Mouse (Mus musculus): ENCODE data around the gene Trim71. TPM values are rescaled to one million over a fixed set of nuclear protein-coding genes. Genes with fewer than 3 reads are reported as not detected.
"Not testable (repeated sequence)": the region's sequence is repeated elsewhere in the genome, so short reads cannot be mapped to it uniquely, and the experiment has no call there.

The Trim71 gene
- total RNA-seq, 2 experiments from 2014 or later = 0.05 to 0.07 TPM

- DNase-seq (ENCODE audit: low spot score in 2 of 2) = no peak
Measured at GRCm38 (mm10) chr9:114527085-114527484, 37.1 kb downstream of the Trim71 start.

GRCm38 (mm10) chr9:114526581-114526980, 37.6 kb downstream of the Trim71 start:
- no peak for DNase-seq (ENCODE audit: low spot score in 2 of 2)

- no peak for DNase-seq (ENCODE audit: low spot score in 2 of 2)
Measured at GRCm38 (mm10) chr9:114525891-114526290, 38.3 kb downstream of the Trim71 start.

GRCm38 (mm10) chr9:114525073-114525633, 39.0 kb downstream of the Trim71 start:
- no peak for DNase-seq (ENCODE audit: low spot score in 2 of 2)

GRCm38 (mm10) chr9:114522501-114522900, 41.7 kb downstream of the Trim71 start:
- DNase-seq (ENCODE audit: low spot score in 2 of 2) = no peak

GRCm38 (mm10) chr9:114522041-114522440, 42.1 kb downstream of the Trim71 start:
- DNase-seq (ENCODE audit: low spot score in 2 of 2) = no peak

- not testable (repeated sequence) for DNase-seq (ENCODE audit: low spot score in 2 of 2)
Measured at GRCm38 (mm10) chr9:114520529-114520928, 43.6 kb downstream of the Trim71 start.

- no peak for DNase-seq (ENCODE audit: low spot score in 2 of 2)
Measured at GRCm38 (mm10) chr9:114518812-114519477, 45.2 kb downstream of the Trim71 start.

- no peak for DNase-seq (ENCODE audit: low spot score in 2 of 2)
Measured at GRCm38 (mm10) chr9:114517924-114518497, 46.2 kb downstream of the Trim71 start.

GRCm38 (mm10) chr9:114515364-114515763, 48.8 kb downstream of the Trim71 start, which contains the start of gene C130032M10Rik:
Gene C130032M10Rik (plus strand): TSS chr9:114515697.
- no peak for DNase-seq (ENCODE audit: low spot score in 2 of 2)

GRCm38 (mm10) chr9:114512831-114513230, 51.3 kb downstream of the Trim71 start:
- DNase-seq (ENCODE audit: low spot score in 2 of 2) = no peak

- DNase-seq (ENCODE audit: low spot score in 2 of 2) = no peak
Measured at GRCm38 (mm10) chr9:114509785-114510184, 54.4 kb downstream of the Trim71 start.

- DNase-seq (ENCODE audit: low spot score in 2 of 2) = no peak
Measured at GRCm38 (mm10) chr9:114507421-114507820, 56.7 kb downstream of the Trim71 start.

GRCm38 (mm10) chr9:114506564-114506963, 57.6 kb downstream of the Trim71 start:
- no peak for DNase-seq (ENCODE audit: low spot score in 2 of 2)

- no peak for DNase-seq (ENCODE audit: low spot score in 2 of 2)
Measured at GRCm38 (mm10) chr9:114504816-114505215, 59.4 kb downstream of the Trim71 start, which contains the start of gene Ccr4. Gene Ccr4 (minus strand): TSS chr9:114504916.

- DNase-seq (ENCODE audit: low spot score in 2 of 2) = no peak
Measured at GRCm38 (mm10) chr9:114502711-114503427, 61.3 kb downstream of the Trim71 start.

- DNase-seq (ENCODE audit: low spot score in 2 of 2) = no peak
Measured at GRCm38 (mm10) chr9:114501913-114502312, 62.3 kb downstream of the Trim71 start.

GRCm38 (mm10) chr9:114501111-114501510, 63.1 kb downstream of the Trim71 start:
- no peak for DNase-seq (ENCODE audit: low spot score in 2 of 2)

GRCm38 (mm10) chr9:114499783-114500515, 64.2 kb downstream of the Trim71 start:
- peak; percentile 31 to 69 for DNase-seq (ENCODE audit: low spot score in 2 of 2)

- peak; percentile 77 to 88 for DNase-seq (ENCODE audit: low spot score in 2 of 2)
Measured at GRCm38 (mm10) chr9:114498218-114498617, 66.0 kb downstream of the Trim71 start.

- no peak for DNase-seq (ENCODE audit: low spot score in 2 of 2)
Measured at GRCm38 (mm10) chr9:114496469-114496868, 67.7 kb downstream of the Trim71 start.
